Mouse (Mus musculus): ENCODE data around the gene Trim66. TPM values are rescaled to one million over a fixed set of nuclear protein-coding genes. Genes with fewer than 3 reads are reported as not detected.

Trim66 gene
- polyA plus RNA-seq, 1 experiment from 2014 or later: not detected

DNA sequence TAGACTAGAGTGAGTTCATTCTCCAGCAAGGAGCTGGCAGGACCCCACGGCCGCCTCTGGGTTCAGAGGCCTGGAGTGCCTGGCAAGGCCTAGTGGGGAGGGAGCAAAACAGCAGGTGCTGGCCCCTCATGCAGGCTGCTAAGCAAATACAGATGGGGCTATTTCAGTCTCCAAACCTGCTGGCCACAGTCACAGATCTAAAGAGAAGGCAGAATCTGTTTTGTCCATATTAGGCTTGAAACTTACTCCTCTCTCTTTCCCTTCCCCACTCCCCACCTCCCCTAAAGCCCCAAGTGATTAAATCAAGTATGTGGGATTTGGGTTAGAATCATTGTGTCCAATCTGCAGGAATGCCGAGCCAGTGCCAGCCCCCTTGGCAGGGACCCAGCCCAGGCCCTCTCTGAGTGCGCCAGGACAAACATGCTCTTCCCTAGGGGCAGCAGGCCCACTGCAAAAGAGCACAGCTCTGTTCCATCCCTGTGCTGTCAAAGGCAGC lies 28.6 kb upstream of the Trim66 start:
- no peak for ATAC-seq (ENCODE audit: insufficient number of reproducible peaks, low FRiP score, low TSS enrichment, low read depth)
- peaks cover 10% of the 10 kb centered on the region for H3K36me3 ChIP-seq (ENCODE audit: control insufficient read depth, insufficient read depth, low read length)

DNA sequence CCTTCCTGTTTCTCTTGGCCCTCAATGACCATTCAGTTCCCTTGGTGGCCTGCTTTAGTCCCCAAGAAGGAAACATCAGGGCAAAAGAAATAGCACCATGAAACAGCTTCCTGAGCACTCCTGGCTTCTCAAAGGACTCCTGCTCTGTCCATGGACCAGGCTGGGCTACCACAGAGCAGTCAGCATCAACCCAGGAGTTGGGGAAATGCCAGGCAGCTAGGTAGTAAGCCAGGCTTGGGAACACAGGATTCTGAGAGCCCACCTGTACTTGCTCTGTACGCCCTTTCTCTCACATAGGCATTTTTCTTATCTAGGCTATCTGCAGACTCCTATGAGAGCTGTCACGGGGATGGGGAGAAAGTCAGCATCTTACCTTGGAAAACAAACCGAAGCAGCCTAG lies 27.0 kb upstream of the Trim66 start:
- H3K36me3 ChIP-seq (ENCODE audit: control insufficient read depth, insufficient read depth, low read length): peaks cover 15% of the 10 kb centered on the region
- H3K4me1 ChIP-seq (ENCODE audit: control insufficient read depth, insufficient read depth, low read length): no peaks in the 10 kb centered on the region
- H3K9ac ChIP-seq (ENCODE audit: low read length): no peak overlapping the region
- no peak for DNase-seq (ENCODE audit: low spot score)
- no peak overlapping the region for H3K4me2 ChIP-seq (ENCODE audit: low read depth, severe bottlenecking)
- H3K9me3 ChIP-seq (ENCODE audit: control insufficient read depth, low read length): no peaks in the 10 kb centered on the region
- H3K27ac ChIP-seq (replicated peaks; ENCODE audit: low read depth, low read length): no peak overlapping the region
- WGBS: 90% methylated on average over 3 of the region's 3 CpGs
- H3K27me3 ChIP-seq (ENCODE audit: control insufficient read depth, insufficient read depth, low read length): no peaks in the 10 kb centered on the region
- no peak overlapping the region for H3K4me3 ChIP-seq (ENCODE audit: low read depth, low read length)
- no peak for ATAC-seq (ENCODE audit: insufficient number of reproducible peaks, low FRiP score, low TSS enrichment, low read depth)

More for the DNA sequence above, 28.6 kb upstream of the Trim66 start:
- 76% methylated on average over 4 of the region's 4 CpGs for WGBS
- Histone ChIP-seq H3K9me3 (ENCODE audit: control insufficient read depth, low read length) (no peaks in the 10 kb centered on the region), H3K27ac (replicated peaks; ENCODE audit: low read depth, low read length) (no peak overlapping the region), H3K27me3 (ENCODE audit: control insufficient read depth, insufficient read depth, low read length) (no peaks in the 10 kb centered on the region), H3K4me3 (ENCODE audit: low read depth, low read length) (no peak overlapping the region), H3K4me1 (ENCODE audit: control insufficient read depth, insufficient read depth, low read length) (no peaks in the 10 kb centered on the region), H3K9ac (ENCODE audit: low read length) (no peak overlapping the region), H3K4me2 (ENCODE audit: low read depth, severe bottlenecking) (no peak overlapping the region)
- DNase-seq (ENCODE audit: low spot score): no peak

DNA sequence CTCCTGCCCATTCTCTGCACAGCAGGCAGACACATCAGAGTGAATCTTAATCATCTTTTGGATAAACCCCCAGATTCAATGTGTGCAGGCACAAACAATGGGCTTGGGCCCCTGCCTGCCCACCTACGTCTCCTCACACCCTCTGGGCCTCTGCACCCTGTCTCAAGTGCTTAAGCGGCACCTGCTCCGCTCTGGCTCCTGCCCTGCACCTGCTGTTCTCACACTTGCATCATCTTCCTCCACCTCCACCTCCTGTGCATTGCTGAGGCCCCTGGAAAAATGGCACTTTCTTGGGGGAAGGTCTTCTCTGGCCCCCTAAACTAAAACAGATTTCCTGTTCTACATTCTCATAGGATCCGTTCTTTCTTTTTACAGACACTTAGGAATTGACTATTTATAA lies 26.0 kb upstream of the Trim66 start:
- Histone ChIP-seq H3K9me3 (ENCODE audit: control insufficient read depth, low read length) (no peaks in the 10 kb centered on the region), H3K36me3 (ENCODE audit: control insufficient read depth, insufficient read depth, low read length) (peaks cover 12% of the 10 kb centered on the region)
- ATAC-seq (ENCODE audit: insufficient number of reproducible peaks, low FRiP score, low TSS enrichment, low read depth): no peak

DNA sequence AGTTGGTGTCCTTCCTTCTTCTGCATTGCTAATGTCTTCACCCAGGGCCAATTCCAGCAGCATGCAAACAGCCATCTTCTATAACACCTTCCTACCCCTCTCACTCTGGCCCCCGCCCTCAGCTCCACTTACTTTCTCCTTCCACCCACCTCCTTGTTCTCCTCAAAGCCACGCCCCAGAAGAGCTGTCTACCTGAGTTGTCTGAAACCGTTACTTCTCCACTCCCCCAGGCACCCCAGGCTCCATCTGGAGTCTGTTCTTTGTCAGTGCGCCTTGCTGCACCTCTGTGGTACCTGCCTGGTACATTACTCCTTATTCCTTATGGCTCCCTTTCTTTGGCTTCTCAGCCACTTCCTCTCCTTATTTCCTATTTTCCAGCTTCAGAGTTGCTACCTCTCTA lies 25.2 kb upstream of the Trim66 start:
- Histone ChIP-seq H3K9ac (ENCODE audit: low read length) (no peak overlapping the region), H3K4me3 (ENCODE audit: low read depth, low read length) (no peak overlapping the region), H3K27me3 (ENCODE audit: control insufficient read depth, insufficient read depth, low read length) (no peaks in the 10 kb centered on the region), H3K4me1 (ENCODE audit: control insufficient read depth, insufficient read depth, low read length) (no peaks in the 10 kb centered on the region), H3K4me2 (ENCODE audit: low read depth, severe bottlenecking) (no peak overlapping the region), H3K36me3 (ENCODE audit: control insufficient read depth, insufficient read depth, low read length) (peaks cover 12% of the 10 kb centered on the region), H3K27ac (replicated peaks; ENCODE audit: low read depth, low read length) (no peak overlapping the region), H3K9me3 (ENCODE audit: control insufficient read depth, low read length) (no peaks in the 10 kb centered on the region)
- WGBS: 71% methylated on average over 4 of the region's 4 CpGs
- DNase-seq (ENCODE audit: low spot score) (no peak), ATAC-seq (ENCODE audit: insufficient number of reproducible peaks, low FRiP score, low TSS enrichment, low read depth) (no peak)

More for the DNA sequence above, 26.0 kb upstream of the Trim66 start:
- Histone ChIP-seq H3K27me3 (ENCODE audit: control insufficient read depth, insufficient read depth, low read length) (no peaks in the 10 kb centered on the region), H3K9ac (ENCODE audit: low read length) (no peak overlapping the region), H3K4me1 (ENCODE audit: control insufficient read depth, insufficient read depth, low read length) (no peaks in the 10 kb centered on the region), H3K4me2 (ENCODE audit: low read depth, severe bottlenecking) (no peak overlapping the region), H3K27ac (replicated peaks; ENCODE audit: low read depth, low read length) (no peak overlapping the region), H3K4me3 (ENCODE audit: low read depth, low read length) (no peak overlapping the region)
- WGBS: 95% methylated on average over 4 of the region's 4 CpGs
- DNase-seq (ENCODE audit: low spot score): no peak

DNA sequence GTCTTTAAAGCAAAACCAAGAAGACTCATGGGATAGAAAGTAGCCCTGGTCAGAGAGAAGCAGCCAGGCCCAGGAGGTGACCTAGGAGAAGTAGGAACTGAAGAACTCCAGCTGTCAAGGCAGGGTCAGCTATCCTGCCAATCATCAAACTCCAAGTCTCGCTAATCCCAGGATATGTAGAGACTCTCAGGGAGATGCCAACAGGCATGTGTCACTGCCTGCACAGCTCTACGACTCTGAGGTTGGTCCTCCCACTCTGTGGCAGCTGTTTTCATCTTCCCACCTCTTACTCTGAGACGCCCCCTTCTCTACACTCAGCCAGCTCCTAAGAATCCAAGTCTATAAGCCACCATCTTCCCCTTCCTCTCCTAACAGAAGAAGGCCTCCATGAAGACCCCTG lies 24.8 kb upstream of the Trim66 start:
- no peaks in the 10 kb centered on the region for H3K9me3 ChIP-seq (ENCODE audit: control insufficient read depth, low read length)
- no peak overlapping the region for H3K27ac ChIP-seq (replicated peaks; ENCODE audit: low read depth, low read length)
- no peaks in the 10 kb centered on the region for H3K4me1 ChIP-seq (ENCODE audit: control insufficient read depth, insufficient read depth, low read length)
- ATAC-seq (ENCODE audit: insufficient number of reproducible peaks, low FRiP score, low TSS enrichment, low read depth): no peak
- no peak overlapping the region for H3K4me3 ChIP-seq (ENCODE audit: low read depth, low read length)
- no peak overlapping the region for H3K4me2 ChIP-seq (ENCODE audit: low read depth, severe bottlenecking)
- no peaks in the 10 kb centered on the region for H3K27me3 ChIP-seq (ENCODE audit: control insufficient read depth, insufficient read depth, low read length)
- no peak for DNase-seq (ENCODE audit: low spot score)
- H3K9ac ChIP-seq (ENCODE audit: low read length): no peak overlapping the region
- H3K36me3 ChIP-seq (ENCODE audit: control insufficient read depth, insufficient read depth, low read length): peaks cover 12% of the 10 kb centered on the region
- 64% methylated on average over 3 of the region's 3 CpGs for WGBS

DNA sequence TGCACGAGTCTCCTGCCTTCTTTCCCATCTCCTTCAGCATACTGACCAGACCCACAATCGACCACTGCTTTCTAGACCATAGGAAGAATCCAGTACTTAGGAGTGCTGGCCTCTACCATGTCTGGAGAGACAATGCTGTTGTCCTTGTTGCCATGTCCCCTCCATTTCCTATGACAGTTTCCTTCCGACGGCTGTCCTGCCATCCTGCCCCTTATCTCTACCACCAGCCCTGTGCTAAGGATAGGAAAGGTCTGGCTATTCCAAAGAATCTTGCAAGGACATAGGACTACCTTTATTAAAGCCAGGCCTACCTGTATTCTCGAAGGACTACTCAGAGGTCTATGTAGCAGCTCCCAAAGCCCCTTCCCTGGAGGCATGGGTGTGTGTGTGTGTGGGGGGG lies 23.6 kb upstream of the Trim66 start:
- H3K36me3 ChIP-seq (ENCODE audit: control insufficient read depth, insufficient read depth, low read length): peaks cover 12% of the 10 kb centered on the region
- no peak for ATAC-seq (ENCODE audit: insufficient number of reproducible peaks, low FRiP score, low TSS enrichment, low read depth)
- H3K4me1 ChIP-seq (ENCODE audit: control insufficient read depth, insufficient read depth, low read length): no peaks in the 10 kb centered on the region
- no peak overlapping the region for H3K4me3 ChIP-seq (ENCODE audit: low read depth, low read length)
- no peak overlapping the region for H3K9ac ChIP-seq (ENCODE audit: low read length)
- no peak overlapping the region for H3K4me2 ChIP-seq (ENCODE audit: low read depth, severe bottlenecking)
- no peak overlapping the region for H3K27ac ChIP-seq (replicated peaks; ENCODE audit: low read depth, low read length)
- no peak for DNase-seq (ENCODE audit: low spot score)
- H3K9me3 ChIP-seq (ENCODE audit: control insufficient read depth, low read length): no peaks in the 10 kb centered on the region
- WGBS: 84% methylated on average over 5 of the region's 5 CpGs
- no peaks in the 10 kb centered on the region for H3K27me3 ChIP-seq (ENCODE audit: control insufficient read depth, insufficient read depth, low read length)

DNA sequence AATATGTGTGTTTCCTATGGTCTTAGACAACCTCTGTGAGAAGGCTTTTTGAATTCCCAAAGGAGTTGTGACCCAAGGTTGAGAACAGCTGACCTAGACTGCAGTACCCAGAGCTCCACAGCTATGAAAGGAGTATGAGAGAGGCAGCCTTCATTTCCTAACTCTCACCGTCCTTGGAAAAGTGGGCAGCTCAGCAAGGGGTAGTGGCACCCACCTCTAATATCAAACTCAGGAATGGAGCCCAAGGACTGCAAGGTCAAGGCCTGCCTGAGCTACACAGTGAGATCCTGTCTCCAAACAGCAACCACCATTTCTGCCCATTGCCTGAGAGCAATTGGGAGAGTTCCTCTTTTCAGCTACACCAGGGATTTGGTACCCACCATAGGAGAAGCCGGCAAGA lies 21.8 kb upstream of the Trim66 start:
- Histone ChIP-seq H3K27ac (replicated peaks; ENCODE audit: low read depth, low read length) (no peak overlapping the region), H3K27me3 (ENCODE audit: control insufficient read depth, insufficient read depth, low read length) (no peaks in the 10 kb centered on the region), H3K36me3 (ENCODE audit: control insufficient read depth, insufficient read depth, low read length) (peaks cover 14% of the 10 kb centered on the region), H3K9ac (ENCODE audit: low read length) (no peak overlapping the region), H3K4me1 (ENCODE audit: control insufficient read depth, insufficient read depth, low read length) (no peaks in the 10 kb centered on the region), H3K4me3 (ENCODE audit: low read depth, low read length) (no peak overlapping the region), H3K9me3 (ENCODE audit: control insufficient read depth, low read length) (no peaks in the 10 kb centered on the region), H3K4me2 (ENCODE audit: low read depth, severe bottlenecking) (no peak overlapping the region)
- ATAC-seq (ENCODE audit: insufficient number of reproducible peaks, low FRiP score, low TSS enrichment, low read depth) (no peak), DNase-seq (ENCODE audit: low spot score) (no peak)
- 85% methylated on average over 2 of the region's 2 CpGs for WGBS

DNA sequence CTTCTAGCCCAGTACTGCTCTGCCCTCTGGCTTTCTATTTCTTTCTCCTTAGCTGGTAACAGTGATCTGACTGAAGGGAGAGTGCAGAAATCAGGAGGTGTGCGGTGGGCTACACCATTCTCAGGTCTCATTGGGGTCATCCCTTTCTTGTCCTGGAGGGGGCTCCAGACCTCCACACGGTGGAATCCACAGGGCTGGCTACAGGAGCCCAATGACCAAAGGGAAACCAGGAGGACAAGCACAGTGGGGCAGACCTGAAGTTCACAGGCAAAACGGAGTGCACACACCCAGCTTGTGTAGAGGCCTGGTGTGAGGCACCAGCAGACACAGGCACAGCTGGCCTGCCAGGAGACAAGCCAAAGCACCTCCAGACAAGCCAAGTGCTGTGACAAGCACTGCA lies 20.4 kb upstream of the Trim66 start:
- Histone ChIP-seq H3K9ac (ENCODE audit: low read length) (no peak overlapping the region), H3K4me1 (ENCODE audit: control insufficient read depth, insufficient read depth, low read length) (no peaks in the 10 kb centered on the region), H3K27me3 (ENCODE audit: control insufficient read depth, insufficient read depth, low read length) (no peaks in the 10 kb centered on the region), H3K4me2 (ENCODE audit: low read depth, severe bottlenecking) (no peak overlapping the region), H3K27ac (replicated peaks; ENCODE audit: low read depth, low read length) (no peak overlapping the region), H3K36me3 (ENCODE audit: control insufficient read depth, insufficient read depth, low read length) (peaks cover 12% of the 10 kb centered on the region), H3K9me3 (ENCODE audit: control insufficient read depth, low read length) (no peaks in the 10 kb centered on the region), H3K4me3 (ENCODE audit: low read depth, low read length) (no peak overlapping the region)
- ATAC-seq (ENCODE audit: insufficient number of reproducible peaks, low FRiP score, low TSS enrichment, low read depth) (no peak), DNase-seq (ENCODE audit: low spot score) (peak; percentile 75)
- 13% methylated on average over 3 of the region's 3 CpGs for WGBS

DNA sequence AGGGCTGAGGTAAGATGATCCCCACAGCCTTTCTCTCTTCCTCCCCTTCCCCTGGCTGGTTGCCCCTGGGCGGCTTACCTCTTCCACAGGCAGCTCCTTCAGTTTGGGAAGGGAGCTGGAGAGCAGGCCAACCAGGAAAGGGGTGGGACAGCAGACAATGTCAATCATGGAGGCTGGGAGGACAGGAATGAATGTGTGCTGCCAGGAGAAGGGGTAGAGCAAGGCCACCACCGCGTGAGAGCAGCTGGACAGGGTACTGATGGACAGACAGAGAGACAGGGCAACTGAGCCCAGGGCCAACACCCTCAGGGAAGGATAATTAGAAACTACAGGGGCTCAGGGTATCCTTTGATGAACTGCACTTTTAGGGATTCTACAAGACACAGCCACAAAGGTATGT lies 19.6 kb upstream of the Trim66 start:
- H3K4me1 ChIP-seq (ENCODE audit: control insufficient read depth, insufficient read depth, low read length): no peaks in the 10 kb centered on the region
- no peak overlapping the region for H3K4me2 ChIP-seq (ENCODE audit: low read depth, severe bottlenecking)
- H3K9me3 ChIP-seq (ENCODE audit: control insufficient read depth, low read length): no peaks in the 10 kb centered on the region
- no peak overlapping the region for H3K4me3 ChIP-seq (ENCODE audit: low read depth, low read length)
- H3K27ac ChIP-seq (replicated peaks; ENCODE audit: low read depth, low read length): no peak overlapping the region
- no peaks in the 10 kb centered on the region for H3K27me3 ChIP-seq (ENCODE audit: control insufficient read depth, insufficient read depth, low read length)
- ATAC-seq (ENCODE audit: insufficient number of reproducible peaks, low FRiP score, low TSS enrichment, low read depth) (no peak), DNase-seq (ENCODE audit: low spot score) (no peak)
- no peak overlapping the region for H3K9ac ChIP-seq (ENCODE audit: low read length)
- WGBS: 85% methylated on average over 3 of the region's 3 CpGs
- peaks cover 20% of the 10 kb centered on the region for H3K36me3 ChIP-seq (ENCODE audit: control insufficient read depth, insufficient read depth, low read length)
